Mouse (Mus musculus) heart, embryonic 14.5 days (tissue): ENCODE results near the gene Gps2. TPM values are rescaled to one million over a fixed set of nuclear protein-coding genes. Genes with fewer than 3 reads are reported as not detected.

Experiments
- ATAC-seq: fragments of 200-750 bp; cut with Nextera tagmentation; 2 replicates; pipeline ENCODE4 v1.8.0; 2017; ENCODE audit warnings: low read depth, moderate TSS enrichment; ENCODE audit not compliant: insufficient number of reproducible peaks, insufficient read depth, low FRiP score
- H3K27ac ChIP-seq, 2 experiments: fragments of 200-500 bp in 1 of 2; fragments of 300-500 bp in 1 of 2; sonication (generic) in 1 of 2; replicated peaks in 1 of 2; 2 replicates each; pipeline ENCODE4 v1.5.1; 2012 to 2014; ENCODE audit warnings: low read depth in 2 of 2, low read length in 2 of 2, control low read depth in 1 of 2, mild to moderate bottlenecking in 1 of 2, mixed read lengths in 1 of 2; ENCODE audit not compliant: control insufficient read depth in 1 of 2, insufficient read depth in 1 of 2
- H3K27me3 ChIP-seq: fragments of 300-500 bp; sonication (generic); 2 replicates; pipeline ENCODE4 v1.6.1; 2014; ENCODE audit warnings: mild to moderate bottlenecking, low read length, control low read depth; ENCODE audit not compliant: control insufficient read depth, insufficient read depth
- H3K36me3 ChIP-seq: fragments of 300-500 bp; sonication (generic); 2 replicates; pipeline ENCODE4 v1.6.1; 2014; ENCODE audit warnings: mild to moderate bottlenecking, control low read depth, low read length, mixed read lengths; ENCODE audit not compliant: control insufficient read depth, insufficient read depth
- H3K4me1 ChIP-seq, 2 experiments: fragments of 200-500 bp in 1 of 2; fragments of 300-500 bp in 1 of 2; sonication (generic) in 1 of 2; 2 replicates each; pipeline ENCODE4 v1.6.1; 2012 to 2014; ENCODE audit warnings: low read length in 2 of 2, control low read depth in 1 of 2, mixed read lengths in 1 of 2; ENCODE audit not compliant: control insufficient read depth in 2 of 2, insufficient read depth in 2 of 2
- H3K4me2 ChIP-seq: fragments of 300-500 bp; sonication (generic); 2 replicates; pipeline ENCODE4 v1.6.1; 2014; ENCODE audit warnings: mild to moderate bottlenecking, low read length
- H3K4me3 ChIP-seq, 2 experiments: fragments of 200-500 bp in 1 of 2; fragments of 300-500 bp in 1 of 2; sonication (generic) in 1 of 2; 2 replicates each; pipeline ENCODE4 v1.5.1; 2012 to 2014; ENCODE audit warnings: low read length in 2 of 2, mild to moderate bottlenecking in 2 of 2, control low read depth in 1 of 2, low read depth in 1 of 2, moderate library complexity in 1 of 2; ENCODE audit not compliant: control insufficient read depth in 1 of 2, insufficient read depth in 1 of 2
- H3K9ac ChIP-seq: fragments of 300-500 bp; sonication (generic); 2 replicates; pipeline ENCODE4 v1.6.1; 2014; ENCODE audit warnings: mild to moderate bottlenecking, low read length
- H3K9me3 ChIP-seq: fragments of 300-500 bp; sonication (generic); 2 replicates; pipeline ENCODE4 v1.6.1; 2016; ENCODE audit warnings: low read length, control low read depth; ENCODE audit not compliant: control insufficient read depth
- WGBS: fragments of 180-500 bp; shearing (Covaris S2); extraction: QIAGEN DNeasy Blood & Tissue Kit; methylation state at CpG from one replicate; pipeline ENCODE4 v1.1.7; 2014; 5-methylcytosine and 5-hydroxymethylcytosine counted together
- polyA plus RNA-seq: library from polyadenylated mRNA; unstranded; fragments of >200 nt; fragmentation: Nextera tagmentation; extraction: Ambion mirVana; gene quantifications from 2 replicates; pipeline ENCODE4 v1.2.1, GENCODE M21; 2014

Gps2 gene
- 45.2 and 46.8 TPM in 2 replicates for polyA plus RNA-seq

DNA sequence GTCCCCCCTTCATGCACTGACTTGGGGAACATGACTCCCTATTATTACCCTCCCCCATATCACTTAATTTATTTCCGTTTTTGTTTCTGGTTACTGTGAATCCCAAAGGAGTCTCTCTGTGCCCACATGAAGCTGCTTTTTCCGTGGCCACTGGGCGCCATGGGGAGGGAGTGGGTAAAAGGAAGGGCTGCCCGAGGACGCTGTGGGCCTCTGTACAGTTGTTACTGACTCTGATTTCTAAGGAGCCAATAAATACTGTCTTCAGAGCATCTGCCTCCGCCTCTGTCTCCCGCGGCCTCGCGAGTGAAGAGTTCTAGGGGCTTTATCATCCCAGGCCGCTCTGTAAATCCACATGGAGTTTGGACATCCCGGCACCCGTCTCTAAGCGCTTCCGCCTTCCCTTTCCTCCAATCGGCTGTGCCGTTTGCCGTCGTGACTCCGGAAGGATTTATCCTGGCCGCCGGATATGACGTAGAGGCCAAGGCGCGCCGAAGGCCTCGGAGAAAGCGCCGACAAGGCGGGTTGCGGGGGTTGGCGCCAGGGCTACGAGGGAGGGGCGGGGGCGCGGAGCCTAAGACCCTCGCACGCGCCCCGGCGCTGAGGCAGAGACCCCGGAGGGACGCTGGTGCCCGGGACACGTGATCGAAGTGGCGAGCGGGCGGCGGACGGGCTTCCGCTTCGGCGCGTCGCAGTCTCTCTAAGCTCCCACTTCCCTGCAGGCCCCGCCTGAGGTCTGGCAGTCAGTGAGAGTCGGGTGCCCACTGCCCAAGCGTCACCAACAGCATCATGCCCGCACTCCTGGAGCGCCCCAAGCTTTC is at the start of gene Gps2:
Gene Gps2, plus strand, starts transcription at position 335 of the 818 bp plus-strand sequence.
- Histone ChIP-seq H3K4me2 (peak within 1 kb of the TSS; percentile 95), H3K9ac (peak within 1 kb of the TSS; percentile 87), H3K36me3 (peaks cover 88% of the 10 kb centered on the region), H3K27me3 (no peaks in the 10 kb centered on the region), H3K4me1 (peaks cover 13 to 21% of the 10 kb centered on the region in 2 experiments), H3K4me3 (peak within 1 kb of the TSS; percentile 82 to 89), H3K27ac (peak within 1 kb of the TSS; percentile 55 to 88), H3K9me3 (no peaks in the 10 kb centered on the region)
- WGBS: 2% methylated on average over 61 of the region's 61 CpGs
- ATAC-seq: peak; percentile 84

DNA sequence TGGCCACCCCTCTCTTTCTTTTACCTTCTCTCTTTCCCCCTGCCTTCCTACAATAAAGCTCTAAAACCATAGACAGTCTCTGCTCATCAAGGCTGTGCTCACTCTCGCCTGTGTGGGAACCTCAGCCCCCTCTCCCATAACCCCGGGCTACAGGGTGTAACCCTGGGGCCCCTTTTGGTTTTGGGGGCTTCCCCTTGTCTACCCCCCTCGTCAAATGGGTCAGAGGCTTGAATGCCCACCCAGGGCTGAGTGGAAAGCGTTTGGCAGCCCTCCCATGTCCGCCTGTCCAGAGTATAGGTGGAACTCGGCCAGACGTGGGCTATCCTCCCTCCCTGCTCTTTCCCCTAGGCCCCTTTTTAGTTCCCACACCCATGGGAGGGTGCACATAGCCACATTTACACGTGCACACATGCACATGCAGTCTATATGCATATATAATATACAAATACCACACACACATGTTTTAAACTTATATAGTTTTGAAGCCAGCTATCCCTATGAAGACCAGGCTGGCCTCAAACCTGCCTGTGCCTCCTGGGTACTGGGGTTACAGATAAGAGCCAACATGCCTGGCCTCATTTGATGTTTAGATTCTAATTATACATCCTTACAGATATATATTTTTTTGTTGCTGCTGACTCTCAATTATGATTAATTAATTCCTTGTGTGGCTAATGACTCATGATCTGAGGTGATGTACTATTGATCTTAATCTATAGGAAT is 49.4 kb upstream of the Gps2 start:
- Histone ChIP-seq H3K27me3 (no peaks in the 10 kb centered on the region), H3K9me3 (no peaks in the 10 kb centered on the region), H3K27ac (peak overlapping the region in 1 of 2 experiments; percentile 53; a peak in 1 of 4 replicates), H3K4me2 (no peak overlapping the region), H3K9ac (no peak overlapping the region), H3K4me1 (peaks cover 2 to 5% of the 10 kb centered on the region in 2 experiments; a peak in 3 of 4 replicates), H3K36me3 (no peaks in the 10 kb centered on the region), H3K4me3 (no peak overlapping the region)
- no peak for ATAC-seq
- 46% methylated on average over 8 of the region's 8 CpGs for WGBS

DNA sequence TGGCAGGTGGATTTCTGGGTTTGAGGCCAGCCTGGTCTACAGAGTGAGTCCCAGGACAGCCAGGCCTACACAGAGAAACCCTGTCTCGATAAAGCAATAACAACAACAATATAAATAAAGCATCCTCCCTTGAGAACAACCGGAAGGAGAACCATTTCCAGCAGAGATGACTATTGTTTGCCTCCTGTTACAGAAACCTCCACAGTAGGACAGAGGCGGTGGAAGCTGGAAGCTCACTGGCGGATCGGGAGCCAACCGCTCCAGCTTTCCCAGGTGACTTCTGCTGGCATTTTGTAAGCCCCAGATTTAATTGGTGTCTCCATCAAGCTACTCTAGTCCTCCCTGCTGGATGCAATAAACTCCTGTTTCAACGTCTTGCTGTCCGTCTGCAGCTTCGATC is 48.1 kb upstream of the Gps2 start:
- H3K27ac ChIP-seq: no peak overlapping the region
- 86% methylated on average over 9 of the region's 9 CpGs for WGBS

DNA sequence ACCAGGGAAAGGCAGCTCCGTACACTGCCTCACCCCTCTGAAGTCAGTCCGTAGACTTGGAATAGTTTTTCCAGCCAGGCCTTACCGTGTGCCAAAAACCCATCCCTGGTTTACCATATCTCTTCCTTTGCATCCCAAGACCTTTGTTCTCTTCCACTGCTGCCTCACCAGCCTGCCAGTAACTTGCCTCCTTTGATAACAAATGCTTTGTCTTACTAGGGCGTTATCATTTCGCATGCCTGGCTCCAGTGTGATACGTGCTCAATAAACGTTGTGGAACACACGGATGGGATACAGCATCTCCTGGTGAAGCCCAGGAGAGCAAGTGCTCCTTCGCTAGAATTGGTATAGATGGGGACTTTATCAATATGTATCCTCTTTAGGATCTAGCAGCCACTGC is 46.4 kb upstream of the Gps2 start:
- no peak overlapping the region for H3K27ac ChIP-seq
- H3K9ac ChIP-seq: no peak overlapping the region
- WGBS: 36% methylated on average over 9 of the region's 9 CpGs
- no peaks in the 10 kb centered on the region for H3K9me3 ChIP-seq
- H3K27me3 ChIP-seq: no peaks in the 10 kb centered on the region
- no peak overlapping the region for H3K4me2 ChIP-seq
- no peak for ATAC-seq
- peaks cover 2 to 5% of the 10 kb centered on the region in 2 experiments; a peak in 3 of 4 replicates for H3K4me1 ChIP-seq
- H3K4me3 ChIP-seq: no peak overlapping the region
- no peaks in the 10 kb centered on the region for H3K36me3 ChIP-seq

More for the DNA sequence above, 48.1 kb upstream of the Gps2 start:
- Histone ChIP-seq H3K4me3 (no peak overlapping the region), H3K9me3 (no peaks in the 10 kb centered on the region), H3K9ac (no peak overlapping the region), H3K27me3 (no peaks in the 10 kb centered on the region), H3K4me1 (peaks cover 2 to 5% of the 10 kb centered on the region in 2 experiments; a peak in 3 of 4 replicates), H3K4me2 (no peak overlapping the region), H3K36me3 (no peaks in the 10 kb centered on the region)
- no peak for ATAC-seq

DNA sequence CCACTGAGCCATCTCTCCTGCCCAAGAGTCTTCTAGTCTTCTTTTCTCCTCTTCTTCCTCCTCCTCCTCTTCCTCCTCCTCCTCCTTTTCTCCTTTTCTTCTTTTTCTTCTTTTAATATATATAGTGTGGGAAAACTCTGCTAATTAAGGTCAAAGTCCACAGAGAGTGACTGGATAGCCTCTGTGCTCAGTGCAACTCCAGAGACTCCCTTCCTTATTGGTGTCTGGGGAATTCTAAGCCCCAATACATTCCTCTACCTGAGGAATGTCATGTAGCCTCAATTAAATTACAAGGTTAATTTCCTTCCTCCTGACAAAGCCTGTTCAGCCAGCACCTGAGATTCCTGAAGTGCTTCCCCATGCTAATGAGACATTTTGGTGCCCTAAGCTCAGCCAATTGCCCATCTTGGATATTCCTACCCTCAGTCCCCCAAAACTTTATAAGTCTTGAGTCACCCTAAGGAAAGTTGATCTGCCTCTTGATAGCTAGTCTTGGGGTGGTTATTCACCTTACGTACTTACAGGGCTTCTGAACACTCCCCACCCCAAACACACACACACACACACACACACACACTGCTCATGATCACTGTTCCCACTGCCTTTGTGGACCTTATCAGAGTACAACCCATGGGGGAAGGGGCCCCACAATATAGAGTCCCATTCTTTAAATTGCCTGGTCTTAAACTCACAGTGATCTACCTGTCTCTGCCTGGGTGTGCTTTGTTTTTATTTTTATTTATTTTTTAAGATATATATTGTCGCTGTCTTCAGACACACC is 43.2 kb upstream of the Gps2 start:
- Histone ChIP-seq H3K4me3 (no peak overlapping the region), H3K4me2 (no peak overlapping the region), H3K9ac (no peak overlapping the region), H3K9me3 (no peaks in the 10 kb centered on the region), H3K36me3 (no peaks in the 10 kb centered on the region), H3K4me1 (peaks cover 0 to 2% of the 10 kb centered on the region in 2 experiments; a peak in 1 of 4 replicates), H3K27me3 (no peaks in the 10 kb centered on the region), H3K27ac (no peak overlapping the region)
- 92% methylated on average over 2 of the region's 2 CpGs for whole genome bisulfite sequencing
- no peak for ATAC-seq

DNA sequence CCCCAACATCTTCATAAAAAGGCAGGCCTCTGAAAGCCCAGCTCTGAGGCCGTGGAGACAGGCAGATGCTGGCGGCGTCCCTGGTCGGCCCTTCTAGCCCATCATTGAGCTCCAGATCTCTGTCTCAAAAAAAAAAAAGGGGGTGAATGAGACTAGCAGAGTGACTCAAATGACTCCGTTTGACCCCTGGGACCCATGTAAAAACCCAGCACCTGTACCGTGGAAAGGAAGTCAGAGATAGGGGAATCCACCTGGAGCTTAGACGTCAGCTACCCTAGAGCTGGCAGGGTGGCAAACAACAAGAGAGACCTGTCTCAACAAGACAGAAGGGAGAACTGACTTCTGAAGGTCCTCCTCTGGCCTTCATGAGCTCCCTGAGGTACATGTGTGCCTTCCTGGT is 41.9 kb upstream of the Gps2 start:
- no peaks in the 10 kb centered on the region for H3K9me3 ChIP-seq
- H3K36me3 ChIP-seq: no peaks in the 10 kb centered on the region
- H3K9ac ChIP-seq: no peak overlapping the region
- H3K4me3 ChIP-seq: no peak overlapping the region
- no peaks in the 10 kb centered on the region for H3K27me3 ChIP-seq
- H3K27ac ChIP-seq: no peak overlapping the region
- no peak overlapping the region for H3K4me2 ChIP-seq
- 76% methylated on average over 7 of the region's 7 CpGs for WGBS
- H3K4me1 ChIP-seq: peaks cover 3 to 5% of the 10 kb centered on the region in 2 experiments; a peak in 3 of 4 replicates
- ATAC-seq: no peak

DNA sequence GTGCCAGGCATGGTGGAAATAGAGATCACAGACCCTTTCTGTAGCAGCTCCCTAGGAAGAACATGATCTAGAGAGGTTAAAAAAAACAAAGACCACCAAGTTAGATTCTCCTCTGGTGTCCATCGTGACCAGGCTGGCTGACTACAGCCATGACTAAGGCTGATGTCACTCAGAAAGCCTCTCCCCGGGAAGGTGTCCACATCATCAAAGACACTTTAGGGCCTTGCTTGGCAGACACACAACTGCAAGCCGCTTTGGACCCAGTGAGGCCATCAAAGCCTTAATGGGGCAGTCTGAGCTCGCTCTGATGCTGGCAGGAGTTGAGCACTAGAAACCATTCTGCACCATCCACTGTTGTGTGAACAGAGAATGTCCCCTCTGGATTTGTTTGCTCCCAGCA is 41.2 kb upstream of the Gps2 start:
- no peaks in the 10 kb centered on the region for H3K9me3 ChIP-seq
- H3K4me3 ChIP-seq: no peak overlapping the region
- no peaks in the 10 kb centered on the region for H3K27me3 ChIP-seq
- no peaks in the 10 kb centered on the region for H3K36me3 ChIP-seq
- WGBS: 79% methylated on average over 4 of the region's 4 CpGs
- peaks cover 3 to 9% of the 10 kb centered on the region in 2 experiments; a peak in 3 of 4 replicates for H3K4me1 ChIP-seq
- no peak for ATAC-seq
- no peak overlapping the region for H3K4me2 ChIP-seq
- H3K9ac ChIP-seq: no peak overlapping the region
- no peak overlapping the region for H3K27ac ChIP-seq
